ENCODE assay signal across 25 mouse cellular contexts in genomic region chr9:113026096-113026903, GRCm38 (mm10).
DNase-seq lines count a peak whose midpoint lies in the region; ATAC-seq and TF ChIP-seq lines count a peak whose summit lies in the region.
"Had no signal": no experiment of that assay in that cellular context is flagged by ENCODE, and none has a peak within 500 bp of the region (broad histone marks: within the 10 kb centered on the region; RNA-seq: fewer than 3 reads in every experiment).

No protein-coding gene starts in this region.

- DNase-seq in gastrocnemius, postnatal 10 days, result peak; percentile 6
- no peak for DNase-seq in gastrocnemius, postnatal 25 days
- DNase-seq in lung, embryonic 14.5 days, result peak; percentile 68
- DNase-seq in lung, postnatal 4 days, result no peak
- no peak for DNase-seq in adrenal gland, adult (ENCODE audit: inconsistent age in 2 of 2, low spot score in 1 of 2)
- DNase-seq: adrenal gland, adult 2 months; B cell, adult 2 months; cerebellum, adult 11 months; gastrocnemius, postnatal 14 days; heart, postnatal 4 days; layer of hippocampus, adult 9-11 months; spleen, adult 18-20 months; thymus, adult 18-20 months; thymus, postnatal 4 days had no signal

- H3K36me3 ChIP-seq in lung, embryonic 14.5 days (ENCODE audit: insufficient read depth), result no peaks in the 10 kb centered on the region
- H3K36me3 ChIP-seq: embryonic facial prominence, embryonic 15.5 days; heart, embryonic 15.5 days; hindbrain, embryonic 15.5 days; intestine, embryonic 15.5 days; liver, embryonic 12.5 days; lung, embryonic 15.5 days; midbrain, embryonic 15.5 days had no signal

- H3K27me3 ChIP-seq in lung, embryonic 14.5 days (ENCODE audit: insufficient read depth, low read length), result no peaks in the 10 kb centered on the region
- H3K27me3 ChIP-seq: embryonic facial prominence, embryonic 15.5 days; heart, embryonic 15.5 days; hindbrain, embryonic 15.5 days; intestine, embryonic 15.5 days; liver, embryonic 12.5 days; lung, embryonic 15.5 days; megakaryocyte, embryonic 14.5 days; midbrain, embryonic 15.5 days had no signal

- no peak overlapping the region for H3K27ac ChIP-seq in lung, embryonic 14.5 days (ENCODE audit: low read depth)
- peak overlapping the region; percentile 80 for H3K27ac ChIP-seq in bone marrow macrophage, adult 2 months (ENCODE audit: insufficient read depth, low read depth, low read length)
- H3K27ac ChIP-seq: embryonic facial prominence, embryonic 15.5 days; heart, embryonic 15.5 days; hindbrain, embryonic 15.5 days; intestine, embryonic 15.5 days; liver, embryonic 12.5 days; lung, embryonic 15.5 days; midbrain, embryonic 15.5 days had no signal

- 54% methylated on average over 4 of the region's 4 CpGs for WGBS in lung, embryonic 14.5 days

- no peak overlapping the region for H3K9ac ChIP-seq in lung, embryonic 14.5 days
- H3K9ac ChIP-seq: embryonic facial prominence, embryonic 15.5 days; heart, embryonic 15.5 days; hindbrain, embryonic 15.5 days; intestine, embryonic 15.5 days; liver, embryonic 12.5 days; lung, embryonic 15.5 days; midbrain, embryonic 15.5 days had no signal

- TF ChIP-seq POLR2A in bone marrow macrophage, adult 2 months (IDR thresholded peaks at IDR 0.05; ENCODE audit: borderline replicate concordance, low read depth, low read length), result no peak

- H3K4me3 ChIP-seq in lung, embryonic 14.5 days (ENCODE audit: low read depth, low read length), result no peak overlapping the region
- no peak overlapping the region for H3K4me3 ChIP-seq in bone marrow macrophage, adult 2 months (ENCODE audit: insufficient read depth, low read length)
- H3K4me3 ChIP-seq: embryonic facial prominence, embryonic 15.5 days; heart, embryonic 15.5 days; hindbrain, embryonic 15.5 days; intestine, embryonic 15.5 days; liver, embryonic 12.5 days; lung, embryonic 15.5 days; megakaryocyte, embryonic 14.5 days; midbrain, embryonic 15.5 days; myocyte had no signal

- TF ChIP-seq CTCF in lung, embryonic 14.5 days (IDR thresholded peaks at IDR 0.05; ENCODE audit: low read depth), result no peak
- TF ChIP-seq CTCF in bone marrow macrophage, adult 2 months (IDR thresholded peaks at IDR 0.05; ENCODE audit: low read depth, low read length), result no peak

- H3K4me1 ChIP-seq in lung, embryonic 14.5 days (ENCODE audit: insufficient read depth), result no peaks in the 10 kb centered on the region
- H3K4me1 ChIP-seq in bone marrow macrophage, adult 2 months (ENCODE audit: control insufficient read depth, insufficient read depth, low read length), result peaks cover 20% of the 10 kb centered on the region
- H3K4me1 ChIP-seq: embryonic facial prominence, embryonic 15.5 days; heart, embryonic 15.5 days; hindbrain, embryonic 15.5 days; intestine, embryonic 15.5 days; liver, embryonic 12.5 days; lung, embryonic 15.5 days; megakaryocyte, embryonic 14.5 days; midbrain, embryonic 15.5 days had no signal

- no peak overlapping the region for H3K4me2 ChIP-seq in lung, embryonic 14.5 days
- H3K4me2 ChIP-seq: embryonic facial prominence, embryonic 15.5 days; heart, embryonic 15.5 days; hindbrain, embryonic 15.5 days; intestine, embryonic 15.5 days; liver, embryonic 12.5 days; lung, embryonic 15.5 days; midbrain, embryonic 15.5 days had no signal

- peak; percentile 56; the same call in 1 of the 2 replicates for ATAC-seq in lung, embryonic 14.5 days (ENCODE audit: insufficient read depth)
- ATAC-seq in megakaryocyte, adult 5-6 weeks (ENCODE audit: poor library complexity, severe bottlenecking), result peak; percentile 81
- ATAC-seq: intestine, embryonic 15.5 days; liver, embryonic 12.5 days; midbrain, embryonic 15.5 days had no signal

- H3K9me3 ChIP-seq in lung, embryonic 14.5 days (ENCODE audit: low read depth, low read length), result no peaks in the 10 kb centered on the region
- H3K9me3 ChIP-seq: embryonic facial prominence, embryonic 15.5 days; heart, embryonic 15.5 days; hindbrain, embryonic 15.5 days; intestine, embryonic 15.5 days; liver, embryonic 12.5 days; lung, embryonic 15.5 days; midbrain, embryonic 15.5 days had no signal

Comparison
In these comparisons a context has a peak if more than half of its experiments do, and no peak if none do; other contexts are left out.
1. DNase-seq: peak in gastrocnemius, postnatal 10 days (single experiment) and lung, embryonic 14.5 days (single experiment); none in gastrocnemius, postnatal 25 days (single experiment), lung, postnatal 4 days (0 of 2) and adrenal gland, adult (0 of 2).